Mouse (Mus musculus) hindbrain, postnatal 0 days (tissue): Measurements from ENCODE around the gene Fancm. TPM values are rescaled to one million over a fixed set of nuclear protein-coding genes. Genes with fewer than 3 reads are reported as not detected.
A peak's percentile ranks its signal among the peaks of the same experiment; 100 is the strongest.
"Not testable (repeated sequence)": the region's sequence is repeated elsewhere in the genome, so short reads cannot be mapped to it uniquely, and the experiment has no call there.

Experiments
- ATAC-seq: fragments of 200-750 bp; cut with Nextera tagmentation; 2 replicates; pipeline ENCODE4 v1.8.0; 2017; ENCODE audit warnings: mild to moderate bottlenecking, moderate TSS enrichment, moderate library complexity
- DNase-seq: peaks from one replicate; pipeline ENCODE4 v3.0.0-alpha.2; 2015; ENCODE audit warnings: low spot score
- H3K27ac ChIP-seq: fragments of 300-500 bp; sonication (generic); 2 replicates; pipeline ENCODE4 v1.5.1; 2014; ENCODE audit warnings: mild to moderate bottlenecking
- H3K27me3 ChIP-seq: fragments of 300-500 bp; sonication (generic); 2 replicates; pipeline ENCODE4 v1.6.1; 2014; ENCODE audit warnings: low read length, mixed read lengths; ENCODE audit not compliant: insufficient read depth
- H3K36me3 ChIP-seq: fragments of 300-500 bp; sonication (generic); 2 replicates; pipeline ENCODE4 v1.6.1; 2014; ENCODE audit warnings: low read length, mixed read lengths; ENCODE audit not compliant: insufficient read depth
- H3K4me1 ChIP-seq: fragments of 300-500 bp; sonication (generic); 2 replicates; pipeline ENCODE4 v1.6.1; 2014; ENCODE audit warnings: antibody characterized with exemption, low read length, mixed read lengths; ENCODE audit not compliant: insufficient read depth
- H3K4me2 ChIP-seq: fragments of 300-500 bp; sonication (generic); 2 replicates; pipeline ENCODE4 v1.6.1; 2014; ENCODE audit warnings: low read depth, mild to moderate bottlenecking, low read length, moderate library complexity, mixed read lengths
- H3K4me3 ChIP-seq: fragments of 300-500 bp; sonication (generic); 2 replicates; pipeline ENCODE4 v1.5.1; 2014; ENCODE audit warnings: low read length
- H3K9ac ChIP-seq: fragments of 300-500 bp; sonication (generic); replicated peaks from 2 replicates; pipeline ENCODE4 v1.6.1; 2014; ENCODE audit warnings: mild to moderate bottlenecking, low read length, moderate library complexity, mixed read lengths
- H3K9me3 ChIP-seq: fragments of 300-500 bp; sonication (generic); 2 replicates; pipeline ENCODE4 v1.6.1; 2016; ENCODE audit warnings: low read length, mixed read lengths
- CTCF ChIP-seq: IDR thresholded peaks from 2 replicates; pipeline ENCODE4 v1.5.1; 2016; ENCODE audit warnings: antibody characterized with exemption, control low read depth, low read depth
- WGBS: fragments of 180-500 bp; shearing (Covaris S2); extraction: QIAGEN DNeasy Blood & Tissue Kit; methylation state at CpG from one replicate; pipeline ENCODE4 v1.1.7; 2014; 5-methylcytosine and 5-hydroxymethylcytosine counted together
- polyA plus RNA-seq: library from polyadenylated mRNA; unstranded; fragments of >200 nt; fragmentation: Nextera tagmentation; extraction: Ambion mirVana; gene quantifications from 2 replicates; pipeline ENCODE4 v1.2.1, GENCODE M21; 2015
- total RNA-seq: library from RNA; depleted of rRNA; stranded (reverse); fragments of >200 nt; gene quantifications from 2 replicates; pipeline ENCODE4 v1.2.3, GENCODE M21; 2014

Fancm gene
- total and polyA plus RNA-seq, 2 experiments from 2014 or later: 6.1 to 14.2 TPM

GRCm38 (mm10) chr12:65074651-65075050 lies 752 bp upstream of the Fancm start:
- peak overlapping the region; percentile 88 for H3K4me2 ChIP-seq
- WGBS: 40% methylated on average over 7 of the region's 7 CpGs
- H3K27me3 ChIP-seq: no peaks in the 10 kb centered on the region
- no peaks in the 10 kb centered on the region for H3K9me3 ChIP-seq
- no peak for ATAC-seq
- H3K4me1 ChIP-seq: peaks cover 14% of the 10 kb centered on the region
- no peak for DNase-seq
- no peak overlapping the region for H3K9ac ChIP-seq
- H3K4me3 ChIP-seq: peak overlapping the region; percentile 90
- peak overlapping the region; percentile 84; the same call in 1 of the 2 replicates for H3K27ac ChIP-seq
- TF ChIP-seq CTCF: no peak
- H3K36me3 ChIP-seq: no peaks in the 10 kb centered on the region

- H3K4me3 ChIP-seq: peak overlapping the region; percentile 90
- DNase-seq (peak; percentile 43), ATAC-seq (peak; percentile 1; the same call in 1 of the 2 replicates)
These were observed 419 bp downstream of the Fancm start for GRCm38 (mm10) chr12:65075733-65076310.

GRCm38 (mm10) chr12:65076906-65077305 lies 1.5 kb downstream of the Fancm start:
- Histone ChIP-seq H3K9me3 (no peaks in the 10 kb centered on the region), H3K36me3 (no peaks in the 10 kb centered on the region), H3K27ac (no peak overlapping the region), H3K9ac (no peak overlapping the region; the same call in 1 of the 2 replicates), H3K4me1 (peaks cover 14% of the 10 kb centered on the region), H3K27me3 (no peaks in the 10 kb centered on the region), H3K4me2 (peak overlapping the region; percentile 88), H3K4me3 (peak overlapping the region; percentile 90; the same call in 1 of the 2 replicates)
- 79% methylated on average over 9 of the region's 9 CpGs for WGBS
- ATAC-seq (no peak), DNase-seq (no peak)
- TF ChIP-seq CTCF: no peak

More at GRCm38 (mm10) chr12:65075733-65076310, 419 bp downstream of the Fancm start:
- H3K4me1 ChIP-seq: peaks cover 14% of the 10 kb centered on the region
- no peaks in the 10 kb centered on the region for H3K27me3 ChIP-seq
- WGBS: under 1% methylated on average over 41 of the region's 41 CpGs
- no peaks in the 10 kb centered on the region for H3K36me3 ChIP-seq
- peak overlapping the region; percentile 88 for H3K4me2 ChIP-seq
- peak overlapping the region; percentile 84 for H3K9ac ChIP-seq
- H3K9me3 ChIP-seq: no peaks in the 10 kb centered on the region
- peak overlapping the region; percentile 84 for H3K27ac ChIP-seq
- TF ChIP-seq CTCF: no peak

GRCm38 (mm10) chr12:65108746-65109145 lies 33.3 kb downstream of the Fancm start:
- no peak for DNase-seq
- Histone ChIP-seq H3K9me3 (no peaks in the 10 kb centered on the region), H3K4me2 (no peak overlapping the region), H3K4me1 (no peaks in the 10 kb centered on the region), H3K27me3 (no peaks in the 10 kb centered on the region), H3K36me3 (peaks cover 16% of the 10 kb centered on the region; the same call in 1 of the 2 replicates), H3K4me3 (no peak overlapping the region), H3K9ac (no peak overlapping the region), H3K27ac (no peak overlapping the region)
- ATAC-seq: no peak
- no peak for TF ChIP-seq CTCF
- 74% methylated on average over 1 of the region's 1 CpGs for WGBS

- Histone ChIP-seq H3K4me1 (no peaks in the 10 kb centered on the region), H3K9me3 (no peaks in the 10 kb centered on the region), H3K4me3 (no peak overlapping the region), H3K36me3 (peaks cover 2% of the 10 kb centered on the region; the same call in 1 of the 2 replicates), H3K27ac (no peak overlapping the region), H3K4me2 (no peak overlapping the region), H3K9ac (no peak overlapping the region), H3K27me3 (no peaks in the 10 kb centered on the region)
- TF ChIP-seq CTCF: no peak
- ATAC-seq (no peak), DNase-seq (no peak)
- 91% methylated on average over 3 of the region's 3 CpGs for WGBS
These were observed 36.1 kb downstream of the Fancm start for GRCm38 (mm10) chr12:65111503-65111902.

- 100% methylated on average over 1 of the region's 1 CpGs for WGBS
- no peak for ATAC-seq
- no peak for DNase-seq
- H3K4me3 ChIP-seq: no peak overlapping the region
- no peaks in the 10 kb centered on the region; the same call in 1 of the 2 replicates for H3K36me3 ChIP-seq
- no peak overlapping the region for H3K4me2 ChIP-seq
- no peaks in the 10 kb centered on the region for H3K4me1 ChIP-seq
- no peaks in the 10 kb centered on the region for H3K9me3 ChIP-seq
- H3K9ac ChIP-seq: no peak overlapping the region
- no peaks in the 10 kb centered on the region for H3K27me3 ChIP-seq
- no peak overlapping the region for H3K27ac ChIP-seq
- no peak for TF ChIP-seq CTCF
These were observed 37.4 kb downstream of the Fancm start for GRCm38 (mm10) chr12:65112811-65113210.

- DNase-seq: no peak
- no peak for TF ChIP-seq CTCF
These were observed 38.5 kb downstream of the Fancm start for GRCm38 (mm10) chr12:65113925-65114324.

GRCm38 (mm10) chr12:65114978-65115377 lies 39.6 kb downstream of the Fancm start:
- WGBS: 90% methylated on average over 3 of the region's 3 CpGs
- H3K4me2 ChIP-seq, DNase-seq, H3K27ac ChIP-seq, H3K27me3 ChIP-seq, H3K4me1 ChIP-seq, H3K9ac ChIP-seq, H3K9me3 ChIP-seq, H3K36me3 ChIP-seq, ATAC-seq, H3K4me3 ChIP-seq: not testable (repeated sequence)

More at GRCm38 (mm10) chr12:65113925-65114324, 38.5 kb downstream of the Fancm start:
- Histone ChIP-seq H3K4me3 (no peak overlapping the region), H3K9ac (no peak overlapping the region), H3K4me2 (no peak overlapping the region), H3K27me3 (no peaks in the 10 kb centered on the region), H3K9me3 (no peaks in the 10 kb centered on the region), H3K36me3 (no peaks in the 10 kb centered on the region; the same call in 1 of the 2 replicates), H3K4me1 (no peaks in the 10 kb centered on the region), H3K27ac (no peak overlapping the region)
- WGBS: 87% methylated on average over 4 of the region's 4 CpGs
- no peak for ATAC-seq
